Mouse (Mus musculus): ENCODE measurements around the gene Cenpc1.

DNA sequence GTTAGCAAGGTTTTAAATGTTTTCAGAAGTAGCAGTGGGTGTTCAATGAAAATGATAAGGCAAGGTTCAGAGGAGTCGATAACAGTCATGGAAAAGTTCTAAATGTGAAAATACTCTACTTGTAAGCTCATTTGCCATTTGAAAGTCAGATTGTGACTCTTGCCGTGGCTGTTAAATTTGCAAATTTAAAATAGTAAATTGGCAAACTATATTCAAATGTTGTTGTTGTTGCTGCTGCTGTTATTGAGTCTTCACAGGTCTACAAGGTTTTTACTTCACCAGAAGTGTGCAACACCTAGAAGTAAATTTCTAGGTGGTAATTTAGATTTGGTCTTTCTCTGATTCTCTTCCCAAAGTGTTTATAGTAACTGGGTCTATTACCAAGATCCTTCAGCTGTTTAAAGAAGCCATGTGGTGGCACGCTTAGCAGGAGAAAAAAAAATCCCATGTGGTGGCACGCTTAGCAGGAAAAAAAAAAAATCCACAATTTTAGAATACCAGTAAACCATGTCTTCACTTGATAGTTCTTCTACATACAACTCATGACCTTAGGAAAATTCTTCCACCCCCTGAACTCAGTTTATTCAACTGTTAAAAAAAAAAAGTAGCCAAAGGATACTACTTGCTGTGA lies 7.5 kb upstream of the Cenpc1 start:
- TF ChIP-seq CTCF (IDR thresholded peaks at IDR 0.05; ENCODE audit: low read depth) (no peak), EP300 (optimal IDR thresholded peaks at IDR 0.05) (no peak)
